Mouse (Mus musculus) E14TG2a.4 (cell line): ENCODE measurements at regions not wholly inside any gene's neighbourhood (a gene's known extent, or its start where the extent isn't known, plus 50 kb on each side); places are given as distances from the start of the nearest gene placed in this dataset.

Source experiments
- CTCF ChIP-seq: conservative IDR thresholded peaks from 2 replicates; pipeline ENCODE4 v1.5.1; 2014; ENCODE audit warnings: low read length
- NANOG ChIP-seq: IDR thresholded peaks from 2 replicates; pipeline ENCODE4 v1.6.1; 2014; ENCODE audit warnings: borderline replicate concordance, low read length, mixed read lengths

DNA sequence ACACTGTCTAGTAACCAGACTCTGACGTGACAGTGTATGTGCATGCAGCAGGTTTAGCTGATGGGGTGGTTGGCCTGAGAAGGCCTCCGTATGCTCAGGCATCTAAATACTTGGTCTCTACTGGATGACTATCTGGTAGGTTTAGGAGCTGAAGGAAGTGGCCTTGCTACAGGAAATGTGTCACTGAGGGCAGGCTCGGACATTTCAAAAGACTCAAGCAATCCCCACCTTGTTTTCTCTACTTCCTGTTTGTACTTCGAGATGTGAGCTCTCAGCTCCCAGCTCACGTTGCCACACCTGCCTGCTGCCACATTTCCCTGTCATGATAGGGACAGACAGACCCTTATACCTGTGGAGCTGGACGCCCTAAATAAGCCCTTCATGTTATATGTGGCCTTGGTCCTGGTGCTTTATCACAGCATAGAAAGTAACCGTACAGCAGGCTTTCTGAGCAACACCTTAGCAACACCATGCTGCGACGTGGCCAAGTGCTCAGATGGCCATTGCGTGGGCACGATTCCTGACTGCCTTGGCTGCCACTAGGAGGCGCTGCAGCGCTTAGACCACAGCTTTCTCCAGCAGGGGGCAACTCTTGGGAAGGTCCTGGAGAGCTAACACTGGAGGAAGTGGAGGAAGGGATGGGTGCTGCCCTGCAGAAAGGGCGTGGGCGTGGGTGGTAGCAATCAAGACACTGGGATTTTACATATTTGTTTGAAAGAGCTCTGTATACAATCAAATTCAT, 165.8 kb upstream of the Zfp637 start:
- no peak for TF ChIP-seq NANOG
- peak; percentile 96 for TF ChIP-seq CTCF
